Mouse (Mus musculus): ENCODE measurements around the gene Cdca5.

The Cdca5 gene

GRCm38 (mm10) chr19:6141394-6141749 lies 56.6 kb downstream of the Cdca5 start, which contains the start of gene Arl2:
TSS of gene Arl2 (minus strand) at chr19:6141548.
- DNase-seq (ENCODE audit: low read depth), result peak; percentile 82
